Mouse (Mus musculus) brain, adult 2 months (tissue): ENCODE results near the gene Fcgrt.
"Not testable (repeated sequence)": the region's sequence is repeated elsewhere in the genome, so short reads cannot be mapped to it uniquely, and the experiment has no call there.

ENCODE experiments used
- DNase-seq: peaks from one replicate; pipeline ENCODE4 v3.0.0; 2011; ENCODE audit warnings: low read depth, low spot score

Gene Fcgrt

GRCm38 (mm10) chr7:45129776-45130512 is 26.3 kb upstream of the Fcgrt start:
- no peak for DNase-seq

GRCm38 (mm10) chr7:45129318-45129717 is 25.7 kb upstream of the Fcgrt start:
- DNase-seq, result peak; percentile 46

GRCm38 (mm10) chr7:45128624-45129246 is 25.1 kb upstream of the Fcgrt start, which contains the start of gene Rpl13a:
Gene Rpl13a, minus strand, starts transcription at chr7:45128761.
- peak; percentile 100 for DNase-seq

GRCm38 (mm10) chr7:45127700-45128224 is 24.1 kb upstream of the Fcgrt start:
- no peak for DNase-seq

GRCm38 (mm10) chr7:45126844-45127699 is 23.4 kb upstream of the Fcgrt start:
- DNase-seq, result no peak

- DNase-seq, result no peak
Observed at GRCm38 (mm10) chr7:45126147-45126843, 22.6 kb upstream of the Fcgrt start.

- not testable (repeated sequence) for DNase-seq
Observed at GRCm38 (mm10) chr7:45125649-45126048, 22.0 kb upstream of the Fcgrt start.

GRCm38 (mm10) chr7:45125144-45125600 is 21.5 kb upstream of the Fcgrt start:
- peak; percentile 18 for DNase-seq

- peak; percentile 100 for DNase-seq
Observed at GRCm38 (mm10) chr7:45124224-45125143, 20.8 kb upstream of the Fcgrt start, which contains the start of gene Rps11. Gene Rps11, minus strand, starts transcription at chr7:45124439.

- no peak for DNase-seq
Observed at GRCm38 (mm10) chr7:45123186-45123570, 19.5 kb upstream of the Fcgrt start.

- DNase-seq, result no peak
Observed at GRCm38 (mm10) chr7:45122561-45123185, 19.0 kb upstream of the Fcgrt start.

GRCm38 (mm10) chr7:45121966-45122365 is 18.3 kb upstream of the Fcgrt start:
- DNase-seq, result no peak

GRCm38 (mm10) chr7:45121404-45121803 is 17.8 kb upstream of the Fcgrt start:
- no peak for DNase-seq

GRCm38 (mm10) chr7:45119780-45120709 is 16.4 kb upstream of the Fcgrt start:
- no peak for DNase-seq

- no peak for DNase-seq
Observed at GRCm38 (mm10) chr7:45118336-45118735, 14.7 kb upstream of the Fcgrt start.

GRCm38 (mm10) chr7:45117566-45117965 is 13.9 kb upstream of the Fcgrt start:
- no peak for DNase-seq

GRCm38 (mm10) chr7:45113476-45113875 is 9.8 kb upstream of the Fcgrt start:
- no peak for DNase-seq

- DNase-seq, result no peak
Observed at GRCm38 (mm10) chr7:45112529-45112928, 8.9 kb upstream of the Fcgrt start.

GRCm38 (mm10) chr7:45111940-45112339 is 8.3 kb upstream of the Fcgrt start:
- DNase-seq, result no peak
